Mouse (Mus musculus): ENCODE data around the gene Lpcat4.

DNA sequence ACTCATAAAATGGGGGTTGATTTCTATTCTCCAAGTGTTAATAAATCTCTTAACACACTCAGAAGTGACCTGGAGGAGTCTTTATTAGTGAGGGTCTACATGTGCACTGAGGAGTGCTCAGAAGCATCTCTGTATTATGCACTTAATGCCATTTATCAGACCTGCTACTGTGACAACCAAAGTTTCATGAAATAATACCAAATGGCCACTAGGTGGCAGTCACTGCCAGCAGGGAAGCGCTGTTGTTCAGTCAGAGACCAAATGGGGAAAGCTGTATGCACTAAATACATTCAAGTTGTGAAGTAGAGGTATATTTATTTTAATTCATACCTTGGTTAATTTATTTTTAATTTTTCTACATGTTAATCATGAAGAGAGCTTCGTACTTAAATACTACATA, 42.4 kb upstream of the Lpcat4 start:
- peak; percentile 92 for TF ChIP-seq CTCF (IDR thresholded peaks at IDR 0.05)
- TF ChIP-seq EP300 (IDR thresholded peaks at IDR 0.05): no peak
